Mouse (Mus musculus) Patski (cell line): ENCODE data around the gene Pde8a. TPM values are rescaled to one million over a fixed set of nuclear protein-coding genes. Genes with fewer than 3 reads are reported as not detected.

Experiments
- ATAC-seq: fragments of 100-300 bp; one replicate; pipeline ENCODE4 v1.8.0; 2021
- CTCF ChIA-PET: fragments of 350-600 bp; sonication (Branson Sonifier 250); formaldehyde crosslinking; loops from one replicate; lab custom pipeline; 2022; ENCODE audit warnings: inconsistent platforms; lab: Charles Lee
- POLR2A ChIA-PET: fragments of 350-600 bp; sonication (Branson Sonifier 250); formaldehyde crosslinking; loops from one replicate; lab custom pipeline; 2022; ENCODE audit warnings: antibody characterized with exemption, inconsistent platforms; lab: Charles Lee
- DNase-seq: peaks from one replicate; pipeline ENCODE4 v3.0.0-alpha.2; 2011; ENCODE audit warnings: low read depth, low spot score
- H3K27me3 ChIP-seq: fragments of 371-371 bp; one replicate; pipeline ENCODE4 v1.5.1; 2021
- CTCF ChIP-seq: fragments of 100-300 bp; IDR thresholded peaks from one replicate; pipeline ENCODE4 v1.5.1; 2021
- in situ Hi-C: fragments of 300-500 bp; cut with MboI; formaldehyde crosslinking; loops from 3 replicates; pipeline ENCODE4 v1.11.1; 2018; ENCODE audit warnings: low pct_unique_long_range_greater_than_20kb, mixed read lengths
- polyA plus RNA-seq: library from polyadenylated mRNA; unstranded; gene quantifications from one replicate; pipeline ENCODE4 v1.2.3, GENCODE M21; 2021

Pde8a gene
- polyA plus RNA-seq, 1 experiment from 2014 or later = 6.8 TPM

DNA sequence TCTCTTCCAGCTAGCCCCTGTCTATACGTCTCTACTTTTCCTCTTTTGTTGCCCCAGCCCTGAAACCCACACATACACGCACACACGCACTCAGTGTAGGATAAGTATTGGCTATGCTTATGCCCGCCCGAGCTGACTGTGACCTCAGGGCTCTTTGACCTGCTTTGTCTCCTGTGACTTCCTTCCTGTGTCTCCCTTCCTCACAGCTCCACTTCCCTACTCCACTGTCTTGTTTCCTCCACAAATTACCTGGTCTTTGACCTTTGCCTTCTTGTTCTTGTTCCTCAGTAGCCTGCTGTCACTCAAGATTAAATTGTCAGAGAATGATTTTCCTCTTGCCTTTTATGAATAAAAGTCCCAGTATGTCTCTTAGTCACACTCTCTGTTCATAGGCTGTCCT is 90.7 kb downstream of the Pde8a start:
- TF ChIP-seq CTCF = no peak
- CTCF ChIA-PET = interaction anchor here (0.7 to 2.8 kb wide), 9 partner anchors 10 to 141 kb away, joined by 3 to 13 read pairs (median 3); no protein-coding TSS in a partner anchor
- POLR2A ChIA-PET = no interaction called here
- DNase-seq = no peak
- H3K27me3 ChIP-seq = no peaks in the 10 kb centered on the region
- no peak for ATAC-seq
- in situ Hi-C loops = no loop called here

DNA sequence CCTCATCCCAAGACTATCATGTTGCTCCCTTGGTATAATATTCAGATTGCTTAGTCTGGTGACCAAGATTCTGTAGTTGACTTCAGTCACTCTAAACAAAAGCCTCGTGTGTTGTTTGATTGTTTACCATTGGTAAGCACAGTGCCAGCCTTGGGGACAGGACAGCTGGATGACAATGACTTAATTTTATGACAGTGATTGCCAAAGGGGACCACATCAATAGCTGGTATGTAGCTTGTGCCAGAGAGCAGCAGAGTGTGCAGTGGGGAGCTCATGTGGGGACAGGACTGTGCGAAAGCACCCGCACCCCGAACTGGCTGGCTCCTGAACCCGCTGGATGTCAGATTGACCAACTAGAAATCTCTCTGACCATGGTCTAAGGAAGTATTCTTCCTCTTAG is 91.3 kb downstream of the Pde8a start:
- DNase-seq (no peak), ATAC-seq (no peak)
- ChIA-PET CTCF (interaction anchor here (0.7 to 1.7 kb wide), 3 partner anchors 16 to 57 kb away, joined by 3 to 4 read pairs (median 3); no protein-coding TSS in a partner anchor), POLR2A (no interaction called here)
- in situ Hi-C loops = no loop called here
- no peak for TF ChIP-seq CTCF
- no peaks in the 10 kb centered on the region for H3K27me3 ChIP-seq

DNA sequence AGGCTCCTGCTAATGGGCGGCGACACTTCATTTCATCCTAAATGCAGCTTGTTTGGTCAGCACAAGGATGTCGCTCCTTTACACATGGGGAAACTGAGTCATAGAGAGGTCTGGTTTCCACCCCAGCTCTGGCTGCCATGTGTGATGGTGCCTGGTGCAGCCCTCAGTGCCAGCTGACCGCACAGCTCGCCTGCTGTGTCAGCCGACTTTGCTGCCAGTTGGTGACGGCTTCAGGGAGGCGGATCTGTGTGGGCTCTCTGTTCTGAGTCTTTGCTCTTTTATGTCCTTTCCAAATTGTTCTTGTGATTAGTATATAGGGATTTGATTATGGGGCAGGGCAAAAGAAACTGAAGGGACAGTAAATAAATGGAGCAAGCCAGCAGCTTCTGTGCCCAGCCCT is 94.3 kb downstream of the Pde8a start:
- POLR2A ChIA-PET = no interaction called here
- TF ChIP-seq CTCF = no peak
- no peak for ATAC-seq
- DNase-seq = no peak
- in situ Hi-C loops = no loop called here
- CTCF ChIA-PET = no interaction called here
- no peaks in the 10 kb centered on the region for H3K27me3 ChIP-seq

DNA sequence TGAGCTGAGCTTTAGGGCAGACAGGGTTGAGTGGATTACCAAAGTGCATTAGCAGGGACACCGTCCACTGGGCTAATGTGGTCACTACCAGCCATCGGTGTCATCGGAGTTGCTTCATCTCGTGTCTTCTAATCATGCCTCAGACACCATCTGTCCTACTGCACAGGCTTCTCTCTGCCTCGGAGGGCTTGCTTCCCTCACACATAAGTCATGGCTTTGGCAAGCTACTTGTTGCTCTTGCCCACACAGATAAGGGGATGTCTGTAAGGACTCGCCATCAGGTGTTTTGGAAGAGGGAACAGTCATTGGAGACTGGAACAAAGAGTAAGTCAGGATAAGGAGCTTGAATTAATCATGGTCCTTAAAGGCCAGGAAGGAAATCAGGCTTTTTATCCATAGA is 95.9 kb downstream of the Pde8a start:
- no peaks in the 10 kb centered on the region for H3K27me3 ChIP-seq
- ChIA-PET POLR2A (no interaction called here), CTCF (interaction anchor here (1.5 kb wide), 1 partner anchor 142 kb away, joined by 4 read pairs; no protein-coding TSS in a partner anchor)
- ATAC-seq (no peak), DNase-seq (no peak)
- no peak for TF ChIP-seq CTCF
- in situ Hi-C loops = no loop called here

DNA sequence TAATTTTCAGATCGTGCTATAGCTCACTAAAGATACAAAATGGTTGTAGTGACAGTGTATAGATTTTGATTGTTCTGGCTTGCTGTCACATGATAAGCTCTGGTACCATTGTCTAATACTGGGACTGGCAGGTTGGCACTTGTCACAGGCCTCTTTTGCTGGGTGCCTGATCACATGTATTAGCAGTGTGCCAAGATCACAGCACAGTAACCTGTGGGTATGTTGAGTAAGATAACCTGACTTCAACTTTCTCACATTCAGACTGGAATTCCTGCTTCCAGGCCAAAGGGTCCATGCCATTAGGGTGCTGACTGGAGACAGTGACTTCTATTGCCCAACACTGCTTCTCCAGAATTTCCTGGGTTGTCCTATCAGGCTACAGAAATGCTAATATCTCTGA is 97.7 kb downstream of the Pde8a start:
- no peak for TF ChIP-seq CTCF
- no peaks in the 10 kb centered on the region for H3K27me3 ChIP-seq
- ChIA-PET POLR2A (interaction anchor here (0.6 kb wide), 1 partner anchor 109 kb away, joined by 3 read pairs; no protein-coding TSS in a partner anchor), CTCF (interaction anchor here (1.7 kb wide), 1 partner anchor 9 kb away, joined by 5 read pairs; no protein-coding TSS in a partner anchor)
- DNase-seq = no peak
- ATAC-seq = no peak
- in situ Hi-C loops = loop anchor here (10.0 kb wide), 1 partner anchor 146 kb away; no protein-coding TSS in a partner anchor

DNA sequence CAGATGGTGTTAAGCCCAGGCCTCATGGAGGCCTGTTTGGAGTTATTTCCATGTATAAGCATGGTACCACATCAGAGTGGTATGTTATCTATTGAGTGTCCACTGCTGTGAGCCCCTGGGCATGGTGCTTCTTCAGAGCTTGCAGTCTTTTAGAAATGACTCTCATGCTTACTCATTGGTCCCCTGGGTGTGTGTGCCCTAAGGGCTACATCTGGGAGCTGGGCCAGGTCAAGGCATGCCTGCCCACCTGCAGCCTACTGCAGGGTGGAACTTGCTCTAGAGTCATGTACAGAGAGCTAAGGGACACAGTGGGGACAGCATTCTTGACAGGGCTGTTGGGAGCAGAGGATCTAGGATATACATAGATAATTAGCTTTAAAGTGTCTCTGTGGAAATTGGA is 98.2 kb downstream of the Pde8a start:
- no peaks in the 10 kb centered on the region for H3K27me3 ChIP-seq
- no peak for ATAC-seq
- no peak for DNase-seq
- TF ChIP-seq CTCF = no peak
- in situ Hi-C loops = loop anchor here (10.0 kb wide), 1 partner anchor 147 kb away; no protein-coding TSS in a partner anchor
- ChIA-PET CTCF (interaction anchor here (1.7 kb wide), 1 partner anchor 10 kb away, joined by 5 read pairs; no protein-coding TSS in a partner anchor), POLR2A (interaction anchor here (0.6 to 1.0 kb wide), 2 partner anchors 109 to 129 kb away, joined by 3 read pairs; no protein-coding TSS in a partner anchor)

DNA sequence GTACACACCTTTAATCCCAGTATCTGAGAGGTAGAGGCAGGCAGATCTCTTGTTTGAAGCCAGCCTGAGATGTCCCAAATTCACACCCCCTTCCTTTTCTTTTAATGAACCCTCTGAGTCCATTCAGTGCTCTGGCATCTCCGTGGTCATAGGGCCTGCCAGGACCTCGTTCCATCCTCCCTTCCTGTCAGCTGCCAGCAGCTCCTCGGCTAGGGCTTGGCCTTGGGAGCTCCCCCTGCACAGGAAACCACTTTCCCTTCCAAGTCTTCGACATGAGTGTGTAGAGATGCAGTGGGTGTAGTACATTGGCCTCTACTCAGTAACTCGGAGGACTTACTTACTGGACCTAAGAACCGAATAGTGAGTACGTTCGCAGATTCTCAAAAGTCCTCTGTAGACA is 102.2 kb downstream of the Pde8a start:
- in situ Hi-C loops = loop anchor here (10.0 kb wide), 1 partner anchor 151 kb away; no protein-coding TSS in a partner anchor
- DNase-seq (no peak), ATAC-seq (no peak)
- ChIA-PET CTCF (interaction anchor here (1.0 kb wide), 1 partner anchor 10 kb away, joined by 3 read pairs; no protein-coding TSS in a partner anchor), POLR2A (no interaction called here)
- TF ChIP-seq CTCF = no peak
- no peaks in the 10 kb centered on the region for H3K27me3 ChIP-seq

DNA sequence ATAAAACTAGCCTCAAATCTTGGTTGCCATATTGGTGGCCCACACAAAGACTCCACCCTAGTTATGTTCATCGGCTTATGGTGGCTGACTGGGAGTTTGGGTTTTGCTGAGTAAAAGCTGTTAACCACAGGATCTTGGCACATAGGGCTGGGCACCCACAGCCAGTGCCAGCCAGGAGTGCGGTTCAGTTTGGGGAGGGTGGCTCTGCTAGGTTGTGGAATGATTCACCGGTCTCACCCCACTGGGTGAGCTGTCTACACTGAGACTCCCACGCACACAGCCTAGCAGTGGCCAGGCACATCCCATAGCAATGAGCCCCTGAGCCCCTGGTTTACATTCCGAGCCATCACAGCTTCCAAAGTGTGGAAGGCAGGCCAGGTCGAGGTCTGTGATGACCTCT is 106.4 kb downstream of the Pde8a start:
- DNase-seq (peak; percentile 79), ATAC-seq (peak; percentile 80)
- POLR2A ChIA-PET = interaction anchor here (0.5 to 1.4 kb wide), 3 partner anchors 14 to 153 kb away, joined by 3 to 5 read pairs (median 4); no protein-coding TSS in a partner anchor
- in situ Hi-C loops = loop anchor here (10.0 kb wide), 1 partner anchor 155 kb away; no protein-coding TSS in a partner anchor
- H3K27me3 ChIP-seq = no peaks in the 10 kb centered on the region
- no peak for TF ChIP-seq CTCF
- CTCF ChIA-PET = interaction anchor here (1.0 to 1.3 kb wide), 2 partner anchors 11 to 19 kb away, joined by 3 to 4 read pairs; no protein-coding TSS in a partner anchor

DNA sequence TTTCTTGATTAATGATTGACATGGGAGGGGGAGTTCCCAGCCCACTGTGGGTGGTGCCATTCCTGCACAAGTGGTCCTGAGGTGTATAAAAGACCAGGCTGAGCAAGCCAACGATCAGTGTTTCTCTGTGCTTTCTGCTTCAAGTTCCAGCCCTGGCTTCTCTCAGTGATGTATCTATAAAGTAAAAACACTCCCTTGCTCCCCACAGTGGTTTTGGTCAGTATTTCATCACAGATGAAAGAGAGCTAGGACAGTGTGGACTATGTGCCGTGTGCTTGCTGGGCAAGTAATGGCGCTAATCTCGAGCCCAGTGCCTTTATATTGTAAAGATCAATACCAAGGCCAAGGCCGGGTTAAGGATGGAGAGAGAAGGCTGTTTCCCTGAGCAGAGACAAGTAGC is 108.4 kb downstream of the Pde8a start:
- in situ Hi-C loops = no loop called here

DNA sequence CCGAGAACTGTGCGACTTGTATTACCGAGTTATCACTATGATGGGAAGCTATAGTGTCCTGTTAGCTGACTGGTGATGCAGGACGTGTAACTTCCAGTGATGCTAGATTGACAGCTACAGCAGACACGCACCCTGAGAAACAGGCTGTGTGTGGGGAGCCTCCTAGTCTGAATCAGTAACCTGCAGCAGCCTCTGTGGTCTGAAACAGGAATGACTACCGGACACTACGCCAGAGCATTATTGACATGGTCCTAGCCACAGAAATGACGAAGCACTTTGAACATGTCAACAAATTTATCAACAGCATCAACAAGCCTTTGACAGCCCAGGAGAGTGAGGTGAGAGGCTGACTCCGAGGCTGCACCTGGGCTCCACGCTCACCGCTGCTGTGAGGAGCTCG is 112.6 kb downstream of the Pde8a start:
- ChIA-PET CTCF (no interaction called here), POLR2A (no interaction called here)
- DNase-seq = no peak
- no peaks in the 10 kb centered on the region for H3K27me3 ChIP-seq
- TF ChIP-seq CTCF = no peak
- ATAC-seq = no peak
- in situ Hi-C loops = no loop called here

More for the DNA sequence above, 108.4 kb downstream of the Pde8a start:
- POLR2A ChIA-PET = no interaction called here
- no peak for DNase-seq
- no peak for TF ChIP-seq CTCF
- CTCF ChIA-PET = interaction anchor here (0.7 to 1.7 kb wide), 4 partner anchors 10 to 147 kb away, joined by 3 to 6 read pairs (median 4); no protein-coding TSS in a partner anchor
- no peaks in the 10 kb centered on the region for H3K27me3 ChIP-seq
- ATAC-seq = no peak

DNA sequence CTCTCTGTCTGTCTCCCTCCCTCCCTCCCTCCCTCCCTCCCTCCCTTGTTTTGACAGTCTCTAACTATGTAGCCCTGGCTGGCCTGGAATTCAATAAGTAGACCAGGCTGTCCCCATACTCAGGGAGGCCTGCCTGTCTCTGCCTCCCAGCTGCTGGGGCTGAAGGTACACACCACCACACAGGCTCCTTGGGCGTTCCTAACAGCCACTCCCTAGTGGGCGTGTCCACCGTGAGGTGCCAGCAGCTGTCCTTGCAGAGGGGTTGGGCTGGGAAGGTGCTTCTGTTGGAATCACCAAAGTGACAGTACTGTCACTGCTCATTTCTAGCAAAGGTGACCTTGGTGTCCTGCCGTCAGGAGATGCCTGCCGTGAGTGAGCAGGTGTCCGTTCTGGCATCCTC is 113.5 kb downstream of the Pde8a start:
- no peaks in the 10 kb centered on the region for H3K27me3 ChIP-seq
- in situ Hi-C loops = no loop called here
- ATAC-seq (no peak), DNase-seq (no peak)
- CTCF ChIA-PET = no interaction called here
- no peak for TF ChIP-seq CTCF
- POLR2A ChIA-PET = no interaction called here
